Mouse (Mus musculus) urinary bladder, postnatal 10 days (tissue): ENCODE data around the gene Abhd5.
A peak's percentile ranks its signal among the peaks of the same experiment; 100 is the strongest.

Experiments used
- DNase-seq: peaks from one replicate; pipeline ENCODE4 v3.0.0; 2022; ENCODE audit warnings: low spot score

The Abhd5 gene

GRCm38 (mm10) chr9:122415056-122415775, 63.8 kb downstream of the Abhd5 start:
- no peak for DNase-seq

DNA sequence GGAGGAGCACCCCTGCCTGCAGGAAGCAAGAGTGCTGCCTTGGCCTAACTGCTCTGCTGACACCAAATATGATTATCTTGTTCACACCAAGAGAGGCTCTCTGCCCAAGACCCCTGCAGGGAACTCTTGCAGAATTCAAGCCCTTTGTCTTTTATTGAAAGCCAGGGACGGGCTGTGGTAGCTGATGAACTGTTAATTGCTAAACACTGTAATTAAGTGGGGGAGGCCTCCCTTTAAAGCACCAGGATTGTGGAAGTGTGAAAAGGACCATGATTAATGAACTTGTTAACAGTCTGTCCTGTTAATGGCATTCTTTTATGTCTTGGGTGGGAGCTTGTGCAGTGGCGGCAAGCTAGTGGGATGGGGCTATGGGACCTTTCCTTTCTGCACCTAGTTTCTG, 65.2 kb downstream of the Abhd5 start:
- DNase-seq = no peak

- DNase-seq = no peak
Measured at GRCm38 (mm10) chr9:122420195-122420756, 68.9 kb downstream of the Abhd5 start.

DNA sequence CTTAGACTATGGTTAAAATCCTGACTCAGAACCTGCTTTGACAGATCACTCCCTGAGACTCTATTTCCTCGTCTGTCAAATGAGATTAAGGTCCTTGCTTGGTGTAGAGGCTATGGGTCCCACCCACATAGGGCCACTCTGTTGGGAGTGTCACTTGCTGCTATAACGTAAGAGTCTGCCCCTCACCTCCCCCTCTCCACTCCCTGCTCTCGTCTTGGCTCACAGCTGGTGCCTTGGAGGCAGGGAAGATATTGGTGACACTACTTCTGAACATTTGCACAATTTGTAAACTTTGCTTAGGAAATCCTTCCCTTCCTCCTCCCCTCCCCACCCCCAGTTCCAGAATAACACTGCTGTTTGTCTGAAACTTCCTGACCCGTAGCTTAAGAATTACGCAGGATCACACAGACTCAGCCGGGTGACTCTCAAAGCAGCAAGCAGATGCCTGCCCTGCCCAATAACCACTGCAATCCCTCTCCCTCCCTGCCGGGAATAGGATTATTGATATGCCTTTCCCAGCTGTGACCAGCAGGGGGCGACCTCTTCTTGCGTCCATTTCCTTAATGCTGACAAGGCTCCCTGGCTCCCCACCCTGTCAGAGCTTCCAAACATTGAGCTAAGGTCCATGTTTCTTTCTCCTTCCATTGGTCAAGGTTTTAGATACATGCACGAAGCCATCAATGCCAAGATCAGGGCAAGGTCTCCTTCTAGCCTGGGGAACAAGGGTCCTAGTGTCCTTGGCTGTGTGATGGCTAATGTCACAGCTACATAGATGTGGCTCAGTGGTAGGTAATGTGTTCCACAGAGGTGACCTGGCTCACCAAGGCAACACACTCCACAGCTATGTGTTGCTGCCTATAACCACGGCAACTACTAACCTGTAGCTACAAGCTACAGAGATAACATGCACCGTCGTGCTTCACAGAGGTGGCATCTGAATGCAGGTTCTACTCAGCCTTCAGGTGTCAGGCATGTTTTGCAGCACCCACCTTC, 69.7 kb downstream of the Abhd5 start:
- peak; percentile 37 for DNase-seq

GRCm38 (mm10) chr9:122421911-122422310, 70.5 kb downstream of the Abhd5 start:
- DNase-seq = no peak

- no peak for DNase-seq
Measured at GRCm38 (mm10) chr9:122422706-122423105, 71.3 kb downstream of the Abhd5 start.

DNA sequence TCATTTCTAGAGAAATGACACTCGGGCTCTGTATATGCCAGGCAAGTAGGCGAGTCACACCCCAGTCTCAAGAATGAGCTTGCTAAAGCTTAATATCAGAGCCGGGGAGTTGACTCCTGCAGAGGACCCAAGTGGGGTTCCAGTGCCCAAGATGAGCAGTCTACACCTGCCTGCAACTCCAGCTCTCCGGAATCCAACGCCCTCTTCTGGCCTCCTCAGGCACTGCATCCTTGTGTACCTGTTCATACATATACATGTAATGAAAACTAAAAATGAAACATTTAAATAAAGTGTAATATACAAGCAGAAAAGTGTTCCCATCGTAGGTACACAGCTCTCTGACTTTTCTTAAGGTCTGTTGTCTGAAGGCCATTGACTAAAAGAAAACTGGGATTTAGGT, 71.7 kb downstream of the Abhd5 start:
- no peak for DNase-seq

DNA sequence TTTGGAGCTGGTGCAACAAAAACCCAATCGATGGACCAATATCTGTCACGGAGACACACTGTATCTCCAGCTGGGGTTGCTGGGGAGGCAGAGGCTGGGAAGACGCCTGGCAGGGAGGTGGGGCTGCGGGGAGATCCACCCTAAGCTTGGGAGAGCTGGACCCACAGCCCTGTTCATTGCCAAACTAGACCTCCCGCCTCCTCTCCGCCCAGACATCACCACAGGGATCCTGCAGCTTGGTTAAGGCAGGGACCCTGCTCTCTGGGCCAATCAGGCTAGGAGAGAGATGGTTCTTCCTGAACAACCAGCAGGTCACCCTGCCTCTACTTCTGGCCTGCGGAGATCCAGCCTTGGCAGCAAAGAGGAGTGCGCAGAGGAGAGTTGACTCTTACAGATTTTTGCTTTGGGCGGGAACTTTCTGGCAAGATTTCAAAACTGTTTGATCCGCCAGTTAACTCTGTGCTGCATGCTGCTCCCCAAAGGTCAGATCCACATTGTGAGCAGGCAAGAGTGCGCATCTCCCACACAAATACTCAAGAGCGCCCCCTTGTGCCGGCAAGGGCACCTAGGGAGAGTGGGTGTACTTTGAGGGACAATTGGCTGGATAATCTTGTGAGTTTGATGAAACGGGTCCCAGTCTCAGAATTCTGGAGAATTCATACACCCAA, 73.7 kb downstream of the Abhd5 start:
- DNase-seq = no peak

- no peak for DNase-seq
Measured at GRCm38 (mm10) chr9:122429058-122429649, 77.7 kb downstream of the Abhd5 start.

DNA sequence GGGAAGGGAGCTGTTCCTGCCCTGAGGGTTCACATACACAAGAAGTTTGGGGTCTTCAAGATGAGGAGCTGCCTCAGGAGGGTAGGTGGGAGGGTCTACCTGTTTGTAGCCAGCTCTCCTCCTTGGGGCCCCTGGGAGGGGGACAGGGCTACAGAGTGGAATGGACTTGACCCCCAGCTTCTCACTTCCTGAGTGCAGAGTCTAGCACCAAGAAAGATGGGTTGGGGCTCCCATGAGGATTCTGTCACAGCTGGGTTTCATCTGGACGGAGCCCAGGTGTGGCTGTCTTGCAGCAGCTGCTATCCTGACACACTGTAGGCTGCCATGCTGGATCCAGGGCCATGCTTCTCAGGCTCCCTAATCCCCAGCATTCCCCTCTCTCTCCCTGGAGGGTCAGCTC, 78.3 kb downstream of the Abhd5 start:
- no peak for DNase-seq
